Mouse (Mus musculus) brain, adult 2 months (tissue): ENCODE measurements around the gene Zdhhc19.

Experiments
- DNase-seq: peaks from one replicate; pipeline ENCODE4 v3.0.0; 2011; ENCODE audit warnings: low read depth, low spot score

Zdhhc19 gene

DNA sequence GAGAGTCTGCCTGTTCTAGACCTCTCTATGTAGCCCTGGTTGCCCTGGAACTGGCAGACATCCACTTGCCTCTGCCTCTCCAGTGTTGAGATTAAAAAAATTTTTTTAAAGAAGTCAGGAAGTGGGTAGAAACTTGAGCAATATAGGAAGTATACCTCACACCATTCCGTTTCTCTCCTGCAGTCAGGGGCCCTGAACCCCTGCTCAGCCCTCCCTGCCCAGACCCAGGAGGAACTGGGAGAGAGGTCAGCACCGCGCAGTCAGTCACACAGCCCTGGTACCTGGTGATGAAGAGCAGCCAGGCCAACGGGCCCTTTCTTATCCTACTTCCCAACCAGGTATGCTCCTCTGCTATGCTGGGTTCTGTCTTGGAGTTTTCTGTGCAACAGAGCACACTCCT is 54.0 kb downstream of the Zdhhc19 start:
- DNase-seq = no peak

DNA sequence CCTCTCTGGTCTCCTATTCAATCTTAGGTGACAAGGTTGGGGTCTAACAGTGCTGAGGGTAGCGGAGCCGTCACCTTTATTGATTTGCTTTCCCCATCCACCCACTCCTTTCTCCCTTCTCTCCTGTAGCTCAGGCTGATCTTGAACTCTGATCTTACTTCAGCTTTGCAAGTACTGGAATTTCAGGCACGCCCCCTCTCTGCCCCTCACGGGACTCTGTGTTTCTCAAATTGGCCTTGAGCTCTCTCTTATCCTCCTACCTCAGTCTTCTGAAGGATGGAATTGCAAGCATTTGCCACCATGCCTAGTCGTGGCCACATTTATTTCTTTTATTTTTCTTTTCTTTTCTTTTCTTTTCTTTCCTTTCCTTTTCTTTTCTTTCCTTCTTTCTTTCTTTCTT is 54.4 kb downstream of the Zdhhc19 start:
- DNase-seq = no peak

DNA sequence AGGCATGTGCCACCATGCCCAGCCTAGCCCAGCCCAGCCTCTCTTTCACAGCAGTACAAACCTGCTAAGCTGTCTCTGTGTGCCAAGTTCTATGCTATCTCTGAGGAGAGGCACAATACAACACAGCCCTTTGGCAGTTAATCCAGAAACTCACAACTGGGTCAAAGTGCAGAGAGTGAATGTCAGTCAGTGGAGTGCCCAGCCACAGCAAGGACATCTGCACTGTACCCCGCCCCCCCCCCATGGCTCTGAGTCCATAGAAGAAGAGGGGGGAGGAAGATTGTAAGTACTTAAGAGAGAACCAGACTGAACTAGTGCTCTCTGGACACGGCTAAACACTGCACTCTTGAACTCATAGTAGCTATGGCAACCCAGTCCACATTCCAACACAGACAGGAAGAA is 55.3 kb downstream of the Zdhhc19 start:
- DNase-seq = no peak

DNA sequence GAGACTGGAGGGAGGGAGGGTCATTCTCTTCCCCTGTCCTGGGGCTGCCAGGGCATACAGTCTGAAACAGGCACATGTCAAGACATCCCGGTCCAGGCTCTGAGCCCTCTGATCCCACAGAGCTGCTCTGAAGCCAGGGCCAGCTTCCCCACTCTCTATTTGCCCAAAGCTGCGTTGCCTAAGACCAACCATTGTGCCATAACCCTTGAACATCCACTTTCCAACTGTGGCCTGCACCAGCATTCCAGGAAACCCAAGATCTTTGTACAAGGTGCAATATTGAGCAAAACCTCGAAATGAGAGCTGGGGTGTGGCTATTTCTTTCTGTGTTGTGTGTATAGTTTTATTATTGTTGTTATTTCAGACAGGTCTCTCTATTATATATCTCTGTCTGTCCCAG is 59.5 kb downstream of the Zdhhc19 start:
- DNase-seq = no peak

DNA sequence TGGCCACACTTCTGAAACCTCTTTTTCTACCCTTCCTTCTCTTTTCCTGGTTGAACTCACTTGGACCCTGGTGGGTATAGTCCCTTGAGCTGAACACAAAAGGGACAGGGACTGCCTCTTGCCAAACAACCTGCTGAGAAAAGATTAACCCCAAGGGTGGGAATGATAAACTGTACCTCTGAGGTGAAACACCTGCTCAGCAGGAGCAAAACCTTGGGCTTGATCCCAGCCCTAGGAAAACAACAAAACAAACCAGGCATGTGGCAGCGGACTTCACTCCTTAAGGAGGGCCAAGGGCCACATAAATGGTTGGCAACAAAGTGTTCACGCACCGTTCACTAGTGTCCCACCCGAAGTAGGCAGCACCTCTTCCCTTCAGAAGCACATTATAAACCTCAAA is 63.4 kb downstream of the Zdhhc19 start:
- no peak for DNase-seq

DNA sequence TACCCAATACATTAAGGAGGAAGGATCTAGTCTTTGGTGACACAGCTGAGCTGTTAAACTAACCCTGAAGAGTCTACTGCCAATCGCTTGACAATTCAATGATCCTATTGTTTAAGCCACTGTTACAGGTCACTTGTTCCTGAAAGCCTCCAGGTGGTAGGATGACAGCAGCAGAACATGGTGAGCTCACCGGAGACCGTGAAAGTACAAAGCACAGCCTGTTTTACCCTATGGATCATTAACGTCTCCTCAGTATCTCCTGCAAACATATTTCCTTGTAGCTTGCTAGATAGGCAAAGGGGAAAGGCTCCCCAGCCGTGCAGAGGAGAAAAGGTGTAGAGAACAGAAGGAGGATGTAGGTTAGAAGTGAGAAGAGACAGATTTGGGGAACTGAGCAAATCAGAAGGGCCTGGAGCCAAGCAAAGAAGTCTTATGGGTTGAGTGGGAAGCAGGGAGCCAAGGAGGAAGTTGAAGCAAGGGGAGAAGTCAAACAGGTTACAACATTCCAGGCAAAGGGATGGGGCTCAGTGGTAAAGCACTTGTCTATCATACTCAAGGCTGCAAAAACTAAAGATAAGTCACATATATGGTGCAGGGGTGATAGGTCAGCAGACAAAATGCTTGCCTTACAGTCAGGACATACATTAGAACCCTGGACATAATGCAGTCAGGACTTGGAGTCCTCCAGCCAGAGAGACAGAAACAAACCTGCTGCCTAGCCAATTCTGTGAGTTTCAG is 67.2 kb downstream of the Zdhhc19 start:
- DNase-seq = no peak

DNA sequence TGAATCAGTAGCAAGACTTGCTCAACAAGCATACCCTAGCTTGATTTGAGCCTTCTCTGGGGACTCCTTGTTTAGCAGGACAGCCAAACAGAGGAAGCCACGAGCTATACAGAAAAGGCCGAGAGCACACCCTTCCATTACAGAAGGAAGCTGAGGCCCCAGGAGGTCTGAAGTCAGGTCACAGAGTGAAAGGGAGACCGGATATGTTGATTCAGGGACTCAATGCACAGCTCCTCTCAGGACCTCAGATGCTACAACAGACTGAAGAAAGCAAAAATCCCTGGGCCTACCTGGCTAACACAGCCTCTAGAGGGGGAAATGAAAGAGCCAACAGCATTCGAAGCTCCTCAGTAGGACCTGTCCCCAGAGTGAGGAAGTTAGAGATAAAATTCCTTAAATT is 71.2 kb downstream of the Zdhhc19 start:
- no peak for DNase-seq

DNA sequence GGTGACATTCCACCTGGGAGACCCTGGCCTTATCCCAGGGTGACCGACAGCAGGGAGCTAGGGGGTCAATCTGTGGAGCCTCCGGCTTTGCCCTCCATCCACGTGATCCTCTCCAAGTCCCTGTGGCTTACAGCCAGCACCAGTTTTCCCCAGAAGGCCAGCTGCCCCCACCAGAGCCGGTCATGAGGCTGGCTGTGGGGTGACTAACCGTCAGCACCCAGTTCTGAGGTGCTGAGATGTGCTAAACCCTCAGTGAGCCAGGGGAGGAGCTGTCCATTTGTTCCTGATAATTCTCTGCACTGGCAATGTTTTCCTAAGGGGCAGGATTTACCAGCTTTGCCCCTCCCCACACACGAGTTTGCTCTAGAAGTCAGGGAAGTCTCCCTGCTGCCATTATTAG is 72.3 kb downstream of the Zdhhc19 start:
- DNase-seq = no peak

DNA sequence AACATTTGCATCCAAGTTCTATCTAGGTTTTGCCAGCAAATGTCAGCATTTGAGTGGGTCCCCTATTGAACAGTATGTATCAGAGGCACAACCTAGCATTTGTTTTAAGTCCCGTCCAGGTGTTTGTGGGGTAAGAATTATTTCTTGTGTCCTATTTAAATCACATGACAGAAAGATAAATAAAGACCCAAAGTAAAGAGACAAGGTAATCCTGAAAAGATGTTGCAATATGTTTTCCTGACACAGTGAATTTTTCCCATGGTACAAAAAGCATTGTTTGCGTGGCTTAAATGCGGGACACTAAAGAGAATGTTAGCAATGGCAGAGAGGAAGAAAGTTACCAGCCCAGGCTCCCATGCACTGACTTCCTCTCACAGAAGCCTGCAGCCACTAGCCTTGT is 74.0 kb downstream of the Zdhhc19 start:
- no peak for DNase-seq

DNA sequence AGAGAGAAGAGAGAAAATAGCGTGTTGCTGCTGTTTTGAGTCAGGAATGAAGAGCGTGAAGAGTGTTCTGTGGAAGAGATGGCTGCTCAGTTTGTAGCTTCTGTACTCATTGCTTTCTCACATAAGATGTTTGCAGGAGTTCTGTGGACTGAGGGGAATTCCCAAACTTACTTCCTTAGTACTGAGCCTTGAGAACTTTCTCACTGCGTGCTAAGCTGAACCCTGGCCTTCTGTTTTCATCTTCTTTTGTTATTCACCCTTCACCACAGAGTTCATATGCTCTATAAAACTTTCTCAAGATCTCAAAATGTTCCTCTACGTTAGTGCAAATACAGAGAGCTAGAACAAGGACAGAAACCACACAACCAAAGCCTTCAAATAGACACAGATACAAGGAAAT is 76.5 kb downstream of the Zdhhc19 start:
- DNase-seq = no peak

DNA sequence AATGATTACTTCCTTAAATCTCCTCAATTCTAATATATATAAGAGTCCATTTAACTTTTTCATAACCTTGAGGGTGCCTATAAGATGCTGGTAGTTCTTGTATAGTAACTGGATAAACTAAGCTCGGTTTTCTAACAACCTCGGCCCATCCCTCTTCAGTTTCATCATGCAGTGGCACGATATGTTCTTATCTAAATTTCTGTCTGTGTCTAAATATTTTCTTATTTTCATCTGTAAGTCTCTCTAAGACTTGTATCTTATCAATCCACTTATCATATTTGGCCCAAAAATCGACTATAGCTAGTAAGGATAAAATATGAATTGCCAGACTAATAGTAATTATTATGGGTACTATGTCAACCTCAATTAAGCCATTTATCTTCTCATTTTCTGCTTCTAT is 90.4 kb downstream of the Zdhhc19 start:
- no peak for DNase-seq

DNA sequence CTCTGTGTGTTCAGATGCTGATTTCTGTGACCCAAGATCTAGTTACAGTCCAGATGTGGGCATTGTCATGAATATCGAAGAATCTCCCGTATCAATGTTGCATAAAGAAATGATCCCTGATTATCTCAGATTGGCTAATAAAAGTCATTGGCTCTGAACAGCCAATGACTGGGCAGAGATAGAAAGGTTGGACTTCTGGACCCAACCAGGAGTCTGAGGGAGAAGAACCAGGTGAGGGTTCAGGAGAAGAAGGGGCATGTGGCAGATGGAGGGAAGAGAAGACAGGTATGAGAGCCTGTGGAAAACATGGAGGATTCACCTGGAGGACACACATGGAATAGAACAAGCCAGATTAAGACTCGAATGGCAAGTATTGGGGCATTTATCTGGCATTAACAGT is 92.5 kb downstream of the Zdhhc19 start:
- DNase-seq = no peak

DNA sequence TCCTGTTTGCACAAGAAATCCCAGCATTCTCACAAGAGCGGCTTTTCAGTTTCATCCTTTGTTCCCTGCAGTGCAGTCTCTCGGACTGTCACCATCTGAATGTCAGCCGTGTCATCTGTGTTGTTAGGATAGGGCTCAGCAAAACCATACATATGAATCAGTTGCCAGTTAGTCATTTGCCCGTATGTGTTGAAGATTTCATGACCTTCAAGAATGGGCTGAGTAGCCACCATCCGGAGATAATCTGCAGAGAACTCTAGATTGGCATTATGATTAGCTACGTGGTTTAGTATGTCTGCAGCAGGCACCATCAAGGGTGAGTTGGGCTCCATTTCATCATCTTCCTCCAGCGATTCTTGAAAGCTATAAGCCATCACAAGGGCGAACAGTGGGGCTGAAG is 95.5 kb downstream of the Zdhhc19 start:
- no peak for DNase-seq

DNA sequence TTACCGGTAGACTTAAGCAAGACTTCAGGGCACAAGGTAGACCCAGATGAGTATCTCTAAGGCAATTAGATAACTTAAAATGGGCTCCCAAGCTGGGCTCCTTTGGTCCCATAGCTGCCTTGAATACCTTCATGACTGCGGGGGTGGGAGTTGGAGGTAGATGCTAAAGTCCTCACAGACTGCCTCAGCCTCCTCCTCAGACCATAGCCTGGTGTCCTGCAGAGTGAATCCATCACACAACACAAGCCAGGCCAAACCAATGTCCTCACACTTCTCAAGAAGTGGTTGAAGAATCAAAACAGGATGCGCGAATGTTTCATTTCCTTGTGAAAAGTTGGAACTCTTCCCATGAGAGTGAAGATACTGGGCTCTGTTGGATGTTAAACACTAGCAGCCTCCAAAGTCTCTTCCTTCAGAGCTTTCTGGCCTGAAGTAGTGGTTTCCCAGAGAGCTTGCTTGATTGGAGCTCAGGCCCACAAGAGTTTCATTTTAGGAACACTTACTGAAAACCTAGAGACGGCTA is 97.3 kb downstream of the Zdhhc19 start:
- no peak for DNase-seq

DNA sequence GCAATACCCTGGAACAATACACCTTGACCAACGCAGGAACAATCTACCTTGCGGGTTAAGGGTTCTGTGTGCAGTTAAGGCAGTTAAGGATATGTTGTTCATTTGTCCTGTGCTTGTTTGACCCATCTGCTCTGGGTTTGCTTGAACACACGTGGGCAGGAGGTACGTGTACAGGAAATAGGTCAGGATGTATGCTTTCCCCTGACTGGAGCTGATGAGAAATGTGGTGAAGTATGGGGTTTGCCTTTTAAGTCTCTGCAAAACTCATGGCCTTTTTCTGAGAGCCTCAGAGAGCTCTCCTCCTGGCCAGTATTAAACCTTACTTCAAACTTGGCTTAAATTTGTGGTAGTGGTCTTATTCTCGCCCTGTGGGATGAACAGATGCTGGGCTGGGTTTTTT is 97.9 kb downstream of the Zdhhc19 start:
- no peak for DNase-seq

DNA sequence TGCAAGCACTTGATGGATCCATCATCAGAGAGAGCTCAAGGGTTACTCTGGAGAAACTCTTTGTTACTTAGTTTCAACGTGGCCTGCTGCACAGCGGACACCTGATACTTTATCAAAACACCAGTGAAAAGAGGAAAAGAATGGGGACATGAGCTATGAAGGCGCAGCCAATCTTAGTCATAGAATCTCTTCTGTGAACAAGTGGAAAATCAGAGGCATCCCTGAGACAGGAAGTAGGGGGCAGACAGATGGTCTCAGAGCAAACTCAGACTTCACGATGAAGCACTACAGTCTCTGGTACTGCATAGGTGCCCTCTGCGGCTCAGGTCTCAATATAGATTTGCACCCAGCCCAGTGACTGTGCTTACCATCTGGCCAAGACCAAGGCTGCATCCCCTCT is 98.6 kb downstream of the Zdhhc19 start:
- DNase-seq = no peak

DNA sequence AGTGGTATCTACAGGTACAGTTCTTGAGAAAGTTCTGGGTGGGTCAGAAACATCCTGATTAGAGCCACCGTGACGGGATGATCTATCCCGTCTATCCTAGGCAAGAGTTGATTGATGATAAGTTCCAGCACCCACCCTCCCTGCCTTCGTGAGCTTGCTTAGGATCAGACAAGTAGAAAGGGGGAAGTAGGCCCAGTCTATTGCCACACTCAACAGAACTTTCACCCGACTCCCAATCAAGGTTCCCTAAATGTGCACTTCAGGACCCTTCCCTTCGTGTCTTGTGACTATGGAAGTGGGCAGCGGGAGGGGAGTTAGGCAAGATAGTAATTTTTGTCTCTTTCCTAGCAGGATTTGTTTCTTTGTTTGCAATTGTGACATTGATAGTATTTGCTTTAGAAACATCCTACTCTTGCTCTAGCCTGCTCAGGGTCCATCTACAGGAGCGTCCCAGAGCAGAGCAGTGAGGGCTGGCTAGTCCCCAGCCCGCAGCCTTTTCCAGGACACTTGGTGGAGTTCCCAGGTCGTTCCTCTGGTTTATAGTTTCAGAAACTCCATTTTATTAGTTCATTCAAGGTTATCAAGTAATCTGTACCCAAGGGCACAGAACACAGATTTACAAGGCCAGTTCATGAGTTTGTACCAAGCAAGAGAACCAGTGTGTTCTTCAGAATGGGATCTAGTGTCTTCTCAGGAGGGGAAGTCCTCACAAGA is 99.2 kb downstream of the Zdhhc19 start:
- DNase-seq = no peak

DNA sequence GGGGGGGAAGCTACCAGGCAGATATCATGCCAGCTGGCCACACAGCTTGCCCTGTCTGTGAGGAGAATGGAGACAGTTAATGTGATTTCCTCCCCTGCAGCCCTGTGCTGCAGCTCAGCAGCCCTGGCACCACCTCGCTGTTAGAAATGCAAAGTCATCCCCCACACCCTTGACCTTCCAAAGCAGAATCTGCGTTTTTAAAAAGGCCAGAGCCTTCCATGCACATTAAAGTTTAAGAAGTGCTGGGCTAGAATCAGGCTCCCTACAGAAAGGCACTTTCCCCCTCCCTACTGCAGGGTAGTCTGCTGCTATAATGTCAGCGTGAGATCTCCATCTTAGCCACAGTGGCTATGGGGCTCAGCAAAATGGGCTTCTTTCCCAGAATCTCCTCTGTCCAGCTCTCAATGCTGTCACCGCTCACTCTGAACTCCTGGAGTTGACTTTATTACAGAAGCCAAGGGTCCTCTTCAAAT is 101.9 kb downstream of the Zdhhc19 start:
- DNase-seq = peak; percentile 53

DNA sequence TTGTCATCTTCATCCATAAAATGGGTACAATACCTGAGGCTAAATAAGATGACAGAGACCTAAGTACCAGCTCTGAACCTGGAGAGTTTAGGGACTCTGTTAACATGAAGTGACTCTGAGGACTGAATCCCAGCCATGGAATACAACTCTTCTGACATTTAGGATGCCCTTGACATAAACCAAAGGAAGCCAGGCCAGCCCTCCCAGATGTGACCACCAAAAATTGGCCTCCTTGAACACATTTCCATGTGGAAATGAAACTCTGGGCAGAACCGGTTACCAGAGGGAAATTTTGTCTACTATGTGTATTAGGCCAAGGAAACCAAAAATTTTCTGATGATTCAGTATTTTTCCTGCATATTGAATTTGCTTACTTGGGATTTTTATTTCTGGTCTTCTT is 103.1 kb downstream of the Zdhhc19 start:
- no peak for DNase-seq

DNA sequence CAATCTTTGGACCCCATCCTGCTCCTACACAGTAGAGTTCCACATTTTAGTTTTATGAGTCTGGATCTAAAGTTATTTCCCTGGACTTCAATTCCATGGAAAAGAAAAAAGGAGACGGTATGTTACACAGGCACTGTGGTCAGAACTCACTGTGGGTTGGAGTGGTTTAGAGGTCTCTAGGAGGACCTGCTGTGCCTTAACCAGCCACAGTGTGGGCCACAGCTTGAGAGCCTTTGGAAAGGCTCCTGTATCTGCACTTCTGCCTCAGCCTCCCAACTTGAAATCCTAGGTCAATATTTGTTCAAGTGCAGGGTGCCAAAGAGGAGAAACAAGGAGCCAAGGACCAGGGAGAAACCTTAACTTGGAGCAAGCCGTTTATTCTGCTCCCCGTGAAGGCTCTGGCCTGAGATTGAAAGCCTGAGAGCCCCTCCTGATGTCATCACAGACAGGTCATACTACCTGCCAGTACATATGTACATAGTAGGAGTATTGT is 106.2 kb downstream of the Zdhhc19 start:
- DNase-seq = no peak

DNA sequence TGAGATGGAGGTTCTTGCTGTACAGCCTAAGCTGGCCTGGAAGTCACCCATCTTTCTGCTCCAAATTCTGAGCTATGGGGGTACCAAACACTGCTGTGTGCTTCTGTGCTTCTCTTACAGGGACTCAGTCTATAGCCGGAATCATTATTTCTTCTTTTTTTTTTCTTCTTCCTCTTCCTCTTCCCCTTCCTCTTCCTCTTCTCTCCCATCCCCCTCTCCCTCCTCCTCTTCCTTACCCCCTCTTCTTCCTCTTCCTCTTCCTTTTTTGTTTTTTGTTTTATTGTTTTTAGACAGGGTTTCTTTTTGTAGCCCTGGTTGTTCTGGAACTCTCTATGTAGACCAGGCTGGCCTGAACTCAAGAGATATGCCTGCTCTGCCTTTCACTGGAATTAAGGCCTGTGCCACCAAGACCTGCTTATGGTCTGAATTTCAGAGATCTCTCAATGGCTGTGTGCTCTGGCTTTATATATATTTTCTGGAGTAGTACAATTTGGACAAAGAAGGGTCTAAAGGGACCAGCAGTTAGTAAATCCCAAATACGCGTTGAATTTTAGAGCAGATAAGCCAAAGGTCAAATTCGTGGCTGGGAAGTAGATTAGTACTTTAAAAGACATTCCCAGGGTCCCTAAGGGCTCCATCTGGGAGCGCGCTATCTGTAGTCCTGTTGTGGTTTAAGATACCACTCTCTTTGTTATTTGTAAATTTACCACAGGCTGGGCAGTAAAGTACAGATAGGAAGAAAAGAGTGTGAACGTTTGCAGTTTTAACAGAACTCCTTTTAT is 111.7 kb downstream of the Zdhhc19 start:
- DNase-seq = no peak

DNA sequence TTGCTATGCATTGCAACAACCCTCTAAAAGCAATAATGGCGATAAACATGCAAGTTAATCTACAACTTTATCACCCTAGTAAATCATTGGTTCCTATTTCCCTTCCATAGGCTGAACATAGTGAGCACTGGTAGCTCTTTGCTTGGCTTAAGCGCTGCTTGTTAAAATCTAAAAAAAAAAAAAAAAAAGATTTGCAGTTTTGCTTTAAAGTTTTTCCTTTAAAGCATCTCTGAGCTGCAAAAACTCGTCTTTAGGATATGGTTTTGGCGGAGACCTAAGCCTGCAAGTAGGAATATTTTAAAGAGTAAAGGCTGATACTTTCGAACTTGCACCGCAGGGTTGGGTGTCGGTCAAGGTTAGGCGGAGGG is 112.3 kb downstream of the Zdhhc19 start:
- DNase-seq = no peak
